Mouse (Mus musculus): ENCODE results near the gene Gm8159. TPM values are rescaled to one million over a fixed set of nuclear protein-coding genes. Genes with fewer than 3 reads are reported as not detected.
"Not testable (repeated sequence)": the region's sequence is repeated elsewhere in the genome, so short reads cannot be mapped to it uniquely, and the experiment has no call there.

Gm8159 gene
- polyA plus RNA-seq (2016; fragmentation: Nextera tagmentation; extraction: Ambion mirVana), result not detected in 2 replicates

GRCm38 (mm10) chr14:4632052-4632451 is at the start of gene Gm8159:
Gene Gm8159 (plus strand): TSS chr14:4632352.
- not testable (repeated sequence) for H3K27ac ChIP-seq (replicated peaks); H3K27me3 ChIP-seq (replicated peaks; ENCODE audit: low read depth, poor library complexity, severe bottlenecking); H3K4me1 ChIP-seq; H3K36me3 ChIP-seq (replicated peaks); DNase-seq (ENCODE audit: low spot score); H3K4me3 ChIP-seq; H3K9me3 ChIP-seq
- WGBS, result no CpG with 5 or more reads among the region's 2 CpGs

- H3K4me1 ChIP-seq; H3K36me3 ChIP-seq (replicated peaks); H3K27me3 ChIP-seq (replicated peaks; ENCODE audit: low read depth, poor library complexity, severe bottlenecking); H3K27ac ChIP-seq (replicated peaks); H3K9me3 ChIP-seq: not testable (repeated sequence)
- H3K4me3 ChIP-seq, result peak overlapping the region; percentile 51
- peak; percentile 14 for DNase-seq (ENCODE audit: low spot score)
- 4% methylated on average over 16 of the region's 18 CpGs for WGBS
Measured at GRCm38 (mm10) chr14:4649309-4649708, 17.2 kb downstream of the Gm8159 start.

GRCm38 (mm10) chr14:4650324-4650723 is 18.2 kb downstream of the Gm8159 start:
- H3K9me3 ChIP-seq; H3K27me3 ChIP-seq (replicated peaks; ENCODE audit: low read depth, poor library complexity, severe bottlenecking); H3K36me3 ChIP-seq (replicated peaks); H3K4me3 ChIP-seq; H3K27ac ChIP-seq (replicated peaks); H3K4me1 ChIP-seq; DNase-seq (ENCODE audit: low spot score): not testable (repeated sequence)
- 2% methylated on average over 5 of the region's 9 CpGs for WGBS

- not testable (repeated sequence) for H3K36me3 ChIP-seq (replicated peaks); DNase-seq (ENCODE audit: low spot score); H3K27ac ChIP-seq (replicated peaks); H3K27me3 ChIP-seq (replicated peaks; ENCODE audit: low read depth, poor library complexity, severe bottlenecking); H3K4me3 ChIP-seq; H3K9me3 ChIP-seq; H3K4me1 ChIP-seq
- no CpG with 5 or more reads among the region's 2 CpGs for WGBS
Measured at GRCm38 (mm10) chr14:4663892-4664291, 31.7 kb downstream of the Gm8159 start, which contains the start of gene Gm3239. Gene Gm3239 (plus strand): TSS chr14:4664192.

Other genes with a start within 250 kb of the Gm8159 start
- gene Gm3159, start 234.8 kb upstream of the Gm8159 start, polyA plus RNA-seq (2016; fragmentation: Nextera tagmentation; extraction: Ambion mirVana), result not detected in 2 replicates
- 0.94 and 1.2 TPM in 2 replicates for gene Gm3164, start 216.9 kb upstream of the Gm8159 start, polyA plus RNA-seq (2016; fragmentation: Nextera tagmentation; extraction: Ambion mirVana)
- gene Gm3173, start 201.4 kb upstream of the Gm8159 start, polyA plus RNA-seq (2016; fragmentation: Nextera tagmentation; extraction: Ambion mirVana), result 0.90 TPM in 1 of 2 replicates, not detected in the other
- gene Gm3182, start 150.6 kb upstream of the Gm8159 start, polyA plus RNA-seq (2016; fragmentation: Nextera tagmentation; extraction: Ambion mirVana), result not detected in 2 replicates
- not detected in 2 replicates for gene Gm3047, start 76.9 kb upstream of the Gm8159 start, polyA plus RNA-seq (2016; fragmentation: Nextera tagmentation; extraction: Ambion mirVana)
- gene Gm3239, start 31.8 kb downstream of the Gm8159 start, polyA plus RNA-seq (2016; fragmentation: Nextera tagmentation; extraction: Ambion mirVana), result 0.12 TPM in 1 of 2 replicates, not detected in the other
- gene Gm7876, start 76.9 kb downstream of the Gm8159 start, polyA plus RNA-seq (2016; fragmentation: Nextera tagmentation; extraction: Ambion mirVana), result not detected in 2 replicates
- 0.51 and 0.60 TPM in 2 replicates for gene Gm3252, start 94.4 kb downstream of the Gm8159 start, polyA plus RNA-seq (2016; fragmentation: Nextera tagmentation; extraction: Ambion mirVana)
- not detected in 2 replicates for gene Gm9602, start 144.0 kb downstream of the Gm8159 start, polyA plus RNA-seq (2016; fragmentation: Nextera tagmentation; extraction: Ambion mirVana)
- gene Gm3269, start 205.8 kb downstream of the Gm8159 start, polyA plus RNA-seq (2016; fragmentation: Nextera tagmentation; extraction: Ambion mirVana), result not detected in 2 replicates
- 1.0 TPM in 2 replicates for gene Gm3264, start 223.2 kb downstream of the Gm8159 start, polyA plus RNA-seq (2016; fragmentation: Nextera tagmentation; extraction: Ambion mirVana)

Measured in embryonic facial prominence, embryonic 10.5 days (tissue).